Mouse (Mus musculus) left cerebral cortex, postnatal 10 days (tissue): ENCODE measurements around the gene Wars2. TPM values are rescaled to one million over a fixed set of nuclear protein-coding genes. Genes with fewer than 3 reads are reported as not detected.

Experiments
- DNase-seq, 2 experiments: peaks; one replicate each; pipeline ENCODE4 v3.0.0; 2021 to 2022; ENCODE audit warnings: low spot score in 2 of 2, mixed read lengths in 1 of 2; ENCODE audit errors: extremely low spot score in 1 of 2
- intact Hi-C: fragments of 180-260 bp; cut with DNase I; formaldehyde crosslinking; loops from one replicate; pipeline ENCODE4 v1.15.1; 2025
- total RNA-seq, 2 experiments: library from RNA; stranded (reverse); gene quantifications; 2 replicates each; pipeline ENCODE4 v1.2.3; 2021

The Wars2 gene
- 1 to 10 TPM; 6.9 to 8.1 TPM for total RNA-seq

- intact Hi-C loops = no loop called here
- DNase-seq = peak; percentile 92 to 95
These were observed at the start of gene Wars2 for GRCm38 (mm10) chr3:99140940-99141854. Wars2 (plus strand) TSS chr3:99141068.

GRCm38 (mm10) chr3:99096816-99097215 is 44.1 kb upstream of the Wars2 start:
- intact Hi-C loops = no loop called here
- DNase-seq = no peak

GRCm38 (mm10) chr3:99110353-99111213 is 30.3 kb upstream of the Wars2 start:
- intact Hi-C loops = no loop called here
- DNase-seq = no peak

GRCm38 (mm10) chr3:99111214-99111608 is 29.7 kb upstream of the Wars2 start:
- intact Hi-C loops = no loop called here
- DNase-seq = no peak

GRCm38 (mm10) chr3:99113266-99113837 is 27.5 kb upstream of the Wars2 start:
- intact Hi-C loops = no loop called here

GRCm38 (mm10) chr3:99120942-99121341 is 19.9 kb upstream of the Wars2 start:
- intact Hi-C loops = no loop called here
- DNase-seq = no peak

More at GRCm38 (mm10) chr3:99113266-99113837, 27.5 kb upstream of the Wars2 start:
- no peak for DNase-seq

- DNase-seq = no peak
- intact Hi-C loops = no loop called here
These were observed 10.3 kb upstream of the Wars2 start for GRCm38 (mm10) chr3:99130521-99130920.

GRCm38 (mm10) chr3:99131973-99132372 is 8.9 kb upstream of the Wars2 start:
- intact Hi-C loops = no loop called here
- DNase-seq = peak in 1 of 2 experiments; percentile 27

- DNase-seq = no peak
- intact Hi-C loops = no loop called here
These were observed 7.0 kb upstream of the Wars2 start for GRCm38 (mm10) chr3:99133913-99134312.

GRCm38 (mm10) chr3:99147886-99148285 is 7.0 kb downstream of the Wars2 start:
- no peak for DNase-seq
- intact Hi-C loops = no loop called here

- DNase-seq = no peak
- intact Hi-C loops = no loop called here
These were observed 8.2 kb downstream of the Wars2 start for GRCm38 (mm10) chr3:99149035-99149434.

GRCm38 (mm10) chr3:99156286-99156685 is 15.4 kb downstream of the Wars2 start:
- intact Hi-C loops = no loop called here
- DNase-seq = no peak

- intact Hi-C loops = no loop called here
- no peak for DNase-seq
These were observed 16.1 kb downstream of the Wars2 start for GRCm38 (mm10) chr3:99156987-99157386.

GRCm38 (mm10) chr3:99157451-99158015 is 16.7 kb downstream of the Wars2 start:
- intact Hi-C loops = no loop called here
- DNase-seq = peak in 1 of 2 experiments; percentile 21

GRCm38 (mm10) chr3:99160016-99160415 is 19.1 kb downstream of the Wars2 start:
- DNase-seq = no peak
- intact Hi-C loops = no loop called here

GRCm38 (mm10) chr3:99162191-99162590 is 21.3 kb downstream of the Wars2 start:
- DNase-seq = no peak
- intact Hi-C loops = no loop called here

- intact Hi-C loops = no loop called here
- DNase-seq = no peak
These were observed 26.9 kb downstream of the Wars2 start for GRCm38 (mm10) chr3:99167734-99168133.

- intact Hi-C loops = no loop called here
- no peak for DNase-seq
These were observed 32.3 kb downstream of the Wars2 start for GRCm38 (mm10) chr3:99173178-99173577.
